Mouse (Mus musculus): Measurements from ENCODE around the gene Krt14. TPM values are rescaled to one million over a fixed set of nuclear protein-coding genes. Genes with fewer than 3 reads are reported as not detected.

Krt14 gene
- total RNA-seq, 2 experiments from 2014 or later: not detected

- no peak for DNase-seq
Observed at GRCm38 (mm10) chr11:100164392-100164791, 43.0 kb downstream of the Krt14 start.

DNA sequence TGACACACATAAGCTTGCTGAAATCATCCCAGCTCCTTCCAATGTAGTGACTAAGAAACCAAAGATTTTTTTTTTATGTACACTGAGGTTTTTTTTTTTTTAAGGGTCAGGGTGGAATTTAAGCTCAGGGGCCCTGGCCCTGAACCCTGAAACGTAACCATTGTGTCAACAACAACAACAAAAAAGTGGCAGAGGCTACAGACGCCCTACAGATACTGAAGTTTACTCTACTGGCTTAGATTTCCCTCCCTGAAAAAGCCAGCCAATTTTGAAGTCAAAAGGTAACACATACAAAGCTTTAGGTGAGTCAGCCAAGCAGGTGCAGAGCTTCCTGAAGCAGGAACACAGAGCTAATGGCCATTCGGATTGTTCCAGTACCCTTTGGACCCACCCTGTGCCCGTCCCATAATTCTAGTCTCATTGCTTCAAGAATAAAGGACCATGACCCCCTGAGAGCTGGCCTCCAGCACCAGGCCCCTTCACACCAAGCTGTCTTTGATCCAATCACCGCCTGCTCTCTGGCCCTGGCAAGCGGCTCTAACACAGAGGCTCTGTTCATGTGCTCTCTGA is 49.4 kb downstream of the Krt14 start:
- DNase-seq: no peak

GRCm38 (mm10) chr11:100157331-100157730 is 50.0 kb downstream of the Krt14 start:
- DNase-seq: no peak

DNA sequence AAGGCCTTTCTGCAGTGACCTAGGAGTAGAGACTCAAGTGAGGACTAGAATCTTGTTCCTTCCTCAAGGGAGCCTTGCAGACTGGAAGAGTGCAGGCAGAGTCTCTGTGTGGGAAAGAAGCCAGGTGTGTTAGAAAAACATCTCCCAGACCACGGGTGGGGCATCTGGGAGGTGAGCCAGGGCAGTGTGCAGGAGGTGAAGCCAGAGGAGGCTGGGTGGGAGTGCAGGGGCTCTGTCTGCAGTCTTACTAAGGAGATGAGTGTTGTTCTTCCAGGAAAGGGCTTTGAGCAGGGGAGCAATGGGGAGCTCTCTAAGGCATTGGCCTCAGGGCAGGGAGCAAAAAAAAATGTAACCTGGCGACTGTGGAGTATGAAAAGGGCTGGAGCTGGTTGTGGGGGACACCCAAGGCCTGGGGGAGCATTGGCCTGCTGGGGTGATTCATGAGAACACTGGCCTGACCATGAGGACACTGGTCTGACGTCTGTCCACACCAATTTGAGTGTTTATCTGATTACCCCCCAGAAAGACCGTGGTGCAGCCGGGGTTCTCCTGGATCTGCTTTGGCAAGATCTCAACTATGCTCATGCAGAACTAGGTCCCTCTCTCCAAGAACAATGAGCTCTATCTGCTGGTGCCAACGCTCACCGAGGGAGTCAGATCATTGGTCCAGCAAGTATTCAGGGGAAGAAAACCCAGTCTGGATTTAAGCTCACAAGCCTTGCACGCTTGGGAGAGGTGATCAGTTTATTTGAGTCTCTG is 51.7 kb downstream of the Krt14 start:
- DNase-seq: no peak

Other genes starting within 250 kb of the Krt14 start
- not detected for gene Krtap29-1, start 228.5 kb downstream of the Krt14 start, total RNA-seq (2021)
- gene Krtap16-1, start 221.0 kb downstream of the Krt14 start, total RNA-seq (2021): not detected
- gene Krtap17-1, start 213.6 kb downstream of the Krt14 start, total RNA-seq (2021): not detected
- not detected for gene Krt33a, start 191.3 kb downstream of the Krt14 start, total RNA-seq (2021)
- gene Krt33b, start 177.7 kb downstream of the Krt14 start, total RNA-seq (2021): under 1 TPM; 0.38 to 0.45 TPM
- not detected for gene Krt34, start 166.0 kb downstream of the Krt14 start, total RNA-seq (2021)
- not detected for gene Krt31, start 157.0 kb downstream of the Krt14 start, total RNA-seq (2021)
- not detected for gene Krt32, start 119.3 kb downstream of the Krt14 start, total RNA-seq (2021)
- gene Krt35, start 111.3 kb downstream of the Krt14 start, total RNA-seq (2021): not detected
- gene Krt36, start 101.9 kb downstream of the Krt14 start, total RNA-seq (2021): not detected
- gene Krt13, start 86.0 kb downstream of the Krt14 start, total RNA-seq (2021): not detected
- gene Krt15, start 71.6 kb downstream of the Krt14 start, total RNA-seq (2021): not detected
- gene Krt19, start 58.9 kb downstream of the Krt14 start, total RNA-seq (2021): 1 to 10 TPM in 1 of 2 experiments, under 1 TPM in 1; 0.45 to 1.4 TPM
- not detected for gene Krt9, start 14.3 kb downstream of the Krt14 start, total RNA-seq (2021)
- gene Krt16, start 41.4 kb upstream of the Krt14 start, total RNA-seq (2021): not detected
- under 1 TPM in 1 of 2 experiments, not detected in 1; 0.14 TPM for gene Krt17, start 53.5 kb upstream of the Krt14 start, total RNA-seq (2021)
- gene Krt42, start 62.3 kb upstream of the Krt14 start, total RNA-seq (2021): not detected
- gene Eif1, start 112.3 kb upstream of the Krt14 start, total RNA-seq (2021): 100 to 1,000 TPM; 838 to 840 TPM
- not detected for gene Gast, start 126.9 kb upstream of the Krt14 start, total RNA-seq (2021)
- 1 to 10 TPM in 1 of 2 experiments, under 1 TPM in 1; 0.73 to 1.3 TPM for gene Hap1, start 148.6 kb upstream of the Krt14 start, total RNA-seq (2021)
- 10 to 100 TPM; 81.4 to 90.0 TPM for gene Jup, start 190.2 kb upstream of the Krt14 start, total RNA-seq (2021)
- gene P3h4, start 207.3 kb upstream of the Krt14 start, total RNA-seq (2021): 10 to 100 TPM; 15.4 to 22.8 TPM
- 10 to 100 TPM; 46.6 to 65.6 TPM for gene Fkbp10, start 208.1 kb upstream of the Krt14 start, total RNA-seq (2021)
- gene Nt5c3b, start 234.3 kb upstream of the Krt14 start, total RNA-seq (2021): 10 to 100 TPM; 19.3 to 24.4 TPM
- under 1 TPM; 0.38 to 0.63 TPM for gene Klhl10, start 234.4 kb upstream of the Krt14 start, total RNA-seq (2021)